Mouse (Mus musculus): ENCODE data around the gene Vmn1r207-ps. TPM values are rescaled to one million over a fixed set of nuclear protein-coding genes. Genes with fewer than 3 reads are reported as not detected.
"Not testable (repeated sequence)": the region's sequence is repeated elsewhere in the genome, so short reads cannot be mapped to it uniquely, and the experiment has no call there.

Vmn1r207-ps gene
- not detected for total RNA-seq (2021)
- long read RNA-seq, experiment 1: 0 reads
- long read RNA-seq, experiment 2: 0 reads

DNA sequence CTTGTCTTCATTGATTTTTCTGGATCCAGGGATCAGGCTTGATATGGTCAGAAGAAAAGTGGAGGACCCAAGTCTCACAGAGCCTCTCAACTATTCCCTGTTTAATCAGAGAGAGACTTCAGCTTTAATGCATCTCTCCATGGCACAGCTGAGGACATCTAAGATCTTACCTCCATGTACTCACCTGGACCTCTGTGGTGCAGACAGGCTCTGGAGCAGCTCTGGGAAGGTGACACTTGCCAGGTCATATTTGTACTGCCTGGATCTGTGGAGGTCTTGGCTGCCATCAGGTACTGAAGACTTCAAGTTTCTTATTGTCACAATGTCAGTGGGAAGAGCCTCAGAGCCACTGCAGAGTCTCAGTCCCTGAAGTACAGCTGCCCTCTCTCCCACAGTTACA lies at the start of gene Vmn1r207-ps:
Gene Vmn1r207-ps, minus strand, starts transcription at position 101 of the 400 bp plus-strand sequence.
- DNase-seq: not testable (repeated sequence)

DNA sequence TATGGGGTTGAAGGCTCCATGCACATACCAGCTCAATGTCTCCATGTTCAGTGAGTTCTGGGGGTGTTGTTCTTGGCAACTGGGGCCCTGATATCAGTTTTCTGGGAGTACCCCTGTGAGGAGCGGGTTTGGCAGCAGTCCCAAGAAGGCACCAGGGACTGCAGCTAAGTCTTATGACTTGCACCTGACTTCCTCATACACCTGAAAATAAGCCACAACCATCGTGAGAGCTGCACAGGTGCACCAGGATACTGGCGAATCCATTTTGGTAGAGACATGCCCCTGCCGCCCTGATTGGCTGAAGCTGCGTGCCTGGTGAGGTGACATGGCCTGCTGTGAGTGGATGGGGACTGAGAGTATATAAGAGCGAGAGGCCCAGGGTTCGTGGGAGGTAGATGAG lies 47.9 kb upstream of the Vmn1r207-ps start, which contains the start of gene Vmn1r208:
Gene Vmn1r208, minus strand, starts transcription at position 101 of the 400 bp plus-strand sequence.
- DNase-seq: not testable (repeated sequence)

DNA sequence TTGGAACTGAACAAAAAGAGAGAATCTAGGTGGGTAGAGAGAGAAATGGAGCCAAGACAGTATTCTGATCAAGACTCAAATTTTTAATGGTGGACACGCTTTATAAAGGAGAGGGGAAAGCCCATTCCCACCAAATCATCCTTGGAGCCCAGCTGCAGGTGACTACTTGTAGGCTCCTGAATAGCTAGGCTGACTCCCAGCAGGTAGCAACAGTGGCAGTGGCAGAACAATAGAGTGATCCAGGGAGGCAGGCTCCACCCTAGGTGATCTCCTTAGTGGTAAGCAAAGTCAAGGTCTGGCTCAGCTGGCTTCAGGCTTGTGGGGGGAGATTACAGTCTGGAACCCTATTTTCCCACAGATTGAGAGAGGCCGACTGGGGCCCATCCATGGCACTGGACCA lies 42.2 kb upstream of the Vmn1r207-ps start:
- DNase-seq: not testable (repeated sequence)

DNA sequence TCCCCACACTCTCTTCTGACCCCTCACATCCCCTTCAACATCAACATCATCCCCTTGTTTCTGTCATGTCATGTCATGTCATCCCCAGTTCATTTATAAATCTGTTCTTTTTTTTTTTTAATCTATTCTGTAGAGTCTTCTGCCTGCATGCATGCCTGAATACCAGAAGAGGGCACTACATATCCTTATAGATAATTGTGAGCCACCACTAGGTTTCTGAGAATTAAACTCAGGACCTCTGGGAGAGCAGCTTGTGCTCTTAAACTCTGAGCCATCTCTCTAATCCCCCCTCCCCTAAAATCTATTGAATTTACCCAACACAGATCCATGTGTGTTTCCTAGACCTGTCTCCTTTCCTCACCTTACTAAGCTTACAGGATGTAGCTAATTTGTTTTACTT lies 18.1 kb upstream of the Vmn1r207-ps start:
- no peak for DNase-seq

DNA sequence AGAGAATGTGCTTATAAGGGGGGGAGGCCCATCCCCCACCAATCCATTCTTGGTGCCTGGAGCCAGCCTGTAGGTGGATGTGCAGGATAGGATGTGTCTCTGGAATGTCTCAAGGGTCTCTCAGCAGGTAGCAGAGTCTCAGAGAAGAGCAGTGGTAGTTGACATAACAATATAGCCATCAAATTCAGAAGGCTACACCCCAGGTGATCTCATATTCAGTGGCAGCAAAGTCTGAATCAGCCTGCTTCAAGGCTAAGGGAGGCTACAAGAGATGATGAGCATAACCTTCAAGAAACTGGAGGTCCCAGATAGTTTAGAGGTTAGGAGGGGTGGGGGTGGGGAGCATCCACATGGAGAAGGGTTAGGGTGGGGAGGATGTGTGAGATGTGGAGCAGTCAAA lies 22.5 kb downstream of the Vmn1r207-ps start:
- not testable (repeated sequence) for DNase-seq

DNA sequence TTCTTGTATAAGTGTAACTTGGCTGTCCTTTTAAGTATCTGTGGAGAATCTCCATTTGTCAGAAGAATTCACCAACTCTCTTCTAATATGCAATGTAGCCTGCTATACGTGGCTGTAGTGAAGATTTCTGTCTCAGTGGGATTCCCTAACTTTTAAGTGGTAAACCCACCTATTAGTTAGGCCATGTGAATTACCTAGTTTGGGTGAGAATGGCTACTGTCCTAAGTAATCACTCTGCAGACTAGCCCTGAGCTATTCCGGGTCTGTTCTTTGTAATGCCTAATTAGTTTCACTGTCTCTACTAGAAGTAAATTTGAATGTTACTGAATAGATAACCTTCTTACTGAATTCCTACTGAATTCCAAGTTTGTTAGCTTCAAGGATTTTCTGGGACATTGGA lies 26.5 kb downstream of the Vmn1r207-ps start:
- DNase-seq: not testable (repeated sequence)

Other genes starting within 250 kb of the Vmn1r207-ps start
- gene Vmn1r202, start 224.2 kb downstream of the Vmn1r207-ps start, total RNA-seq (2021): not detected
- not detected for gene Vmn1r203, start 211.5 kb downstream of the Vmn1r207-ps start, total RNA-seq (2021)
- not detected for gene Vmn1r204, start 176.4 kb downstream of the Vmn1r207-ps start, total RNA-seq (2021)
- not detected for gene Vmn1r205, start 136.6 kb downstream of the Vmn1r207-ps start, total RNA-seq (2021)
- gene Vmn1r206, start 105.4 kb downstream of the Vmn1r207-ps start, total RNA-seq (2021): not detected
- gene Vmn1r208, start 47.8 kb upstream of the Vmn1r207-ps start, total RNA-seq (2021): not detected
- gene Vmn1r209, start 80.1 kb upstream of the Vmn1r207-ps start, total RNA-seq (2021): not detected
- gene Vmn1r210, start 101.7 kb upstream of the Vmn1r207-ps start, total RNA-seq (2021): not detected
- not detected for gene Vmn1r211, start 127.9 kb upstream of the Vmn1r207-ps start, total RNA-seq (2021)
- gene Vmn1r212, start 154.6 kb upstream of the Vmn1r207-ps start, total RNA-seq (2021): not detected